Mouse (Mus musculus) ovary, adult 18-20 months (tissue): ENCODE results near the gene Myo1c.

Experiments
- DNase-seq: peaks from one replicate; pipeline ENCODE4 v3.0.0; 2022; ENCODE audit warnings: low spot score, mixed read lengths

The Myo1c gene

GRCm38 (mm10) chr11:75650311-75650710, at the start of gene Myo1c:
Gene Myo1c (plus strand): TSS chr11:75650504.
- no peak for DNase-seq

GRCm38 (mm10) chr11:75604826-75605225, 45.5 kb upstream of the Myo1c start:
- no peak for DNase-seq

- no peak for DNase-seq
Observed at GRCm38 (mm10) chr11:75605318-75605717, 45.0 kb upstream of the Myo1c start.

GRCm38 (mm10) chr11:75608776-75609175, 41.5 kb upstream of the Myo1c start:
- DNase-seq, result no peak

- no peak for DNase-seq
Observed at GRCm38 (mm10) chr11:75610021-75610420, 40.3 kb upstream of the Myo1c start.

GRCm38 (mm10) chr11:75614769-75615168, 35.5 kb upstream of the Myo1c start:
- no peak for DNase-seq

- DNase-seq, result no peak
Observed at GRCm38 (mm10) chr11:75615556-75615955, 34.7 kb upstream of the Myo1c start.

- no peak for DNase-seq
Observed at GRCm38 (mm10) chr11:75619133-75619532, 31.2 kb upstream of the Myo1c start.

- DNase-seq, result peak; percentile 59
Observed at GRCm38 (mm10) chr11:75620136-75620780, 30.0 kb upstream of the Myo1c start.

- DNase-seq, result no peak
Observed at GRCm38 (mm10) chr11:75621426-75621825, 28.9 kb upstream of the Myo1c start.

GRCm38 (mm10) chr11:75622588-75623329, 27.5 kb upstream of the Myo1c start:
- no peak for DNase-seq

- no peak for DNase-seq
Observed at GRCm38 (mm10) chr11:75624102-75624554, 26.2 kb upstream of the Myo1c start.

GRCm38 (mm10) chr11:75625820-75626219, 24.5 kb upstream of the Myo1c start:
- DNase-seq, result no peak

GRCm38 (mm10) chr11:75630098-75630497, 20.2 kb upstream of the Myo1c start:
- no peak for DNase-seq

- DNase-seq, result peak; percentile 97
Observed at GRCm38 (mm10) chr11:75630645-75631229, 19.6 kb upstream of the Myo1c start, which contains the start of gene Inpp5k. Gene Inpp5k (plus strand): TSS chr11:75630988.

- no peak for DNase-seq
Observed at GRCm38 (mm10) chr11:75631561-75632225, 18.6 kb upstream of the Myo1c start.

GRCm38 (mm10) chr11:75632921-75633320, 17.4 kb upstream of the Myo1c start:
- no peak for DNase-seq

- DNase-seq, result no peak
Observed at GRCm38 (mm10) chr11:75634801-75635200, 15.5 kb upstream of the Myo1c start.

GRCm38 (mm10) chr11:75635315-75635714, 15.0 kb upstream of the Myo1c start:
- no peak for DNase-seq

- no peak for DNase-seq
Observed at GRCm38 (mm10) chr11:75643323-75643722, 7.0 kb upstream of the Myo1c start.

GRCm38 (mm10) chr11:75644684-75645083, 5.6 kb upstream of the Myo1c start:
- no peak for DNase-seq

GRCm38 (mm10) chr11:75647681-75648211, 2.6 kb upstream of the Myo1c start:
- no peak for DNase-seq
